Mouse (Mus musculus) embryonic facial prominence, embryonic 14.5 days (tissue): ENCODE measurements around the gene Cyb5rl. TPM values are rescaled to one million over a fixed set of nuclear protein-coding genes. Genes with fewer than 3 reads are reported as not detected.

Source experiments
- ATAC-seq: fragments of 200-750 bp; cut with Nextera tagmentation; 2 replicates; pipeline ENCODE4 v1.8.0; 2017; ENCODE audit warnings: low read depth, moderate number of reproducible peaks, moderate TSS enrichment
- DNase-seq: peaks from one replicate; pipeline ENCODE4 v3.0.0-alpha.2; 2015; ENCODE audit warnings: low spot score
- H3K27ac ChIP-seq: fragments of 300-500 bp; sonication (generic); replicated peaks from 2 replicates; pipeline ENCODE4 v1.5.1; 2014; ENCODE audit warnings: low read depth, mild to moderate bottlenecking, low read length, moderate library complexity
- H3K27me3 ChIP-seq: fragments of 300-500 bp; sonication (generic); replicated peaks from 2 replicates; pipeline ENCODE4 v1.6.1; 2014; ENCODE audit warnings: low read length; ENCODE audit not compliant: control insufficient read depth, insufficient read depth
- H3K36me3 ChIP-seq: fragments of 300-500 bp; sonication (generic); 2 replicates; pipeline ENCODE4 v1.6.1; 2014; ENCODE audit warnings: low read length, mixed read lengths; ENCODE audit not compliant: control insufficient read depth, insufficient read depth
- H3K4me1 ChIP-seq: fragments of 300-500 bp; sonication (generic); 2 replicates; pipeline ENCODE4 v1.6.1; 2014; ENCODE audit warnings: antibody characterized with exemption, low read length; ENCODE audit not compliant: control insufficient read depth, insufficient read depth
- H3K4me2 ChIP-seq: fragments of 300-500 bp; sonication (generic); 2 replicates; pipeline ENCODE4 v1.6.1; 2014; ENCODE audit warnings: low read depth, mild to moderate bottlenecking, low read length, moderate library complexity, mixed read lengths
- H3K4me3 ChIP-seq: fragments of 300-500 bp; sonication (generic); 2 replicates; pipeline ENCODE4 v1.5.1; 2014; ENCODE audit warnings: low read depth, mild to moderate bottlenecking, low read length
- H3K9ac ChIP-seq: fragments of 300-500 bp; sonication (generic); 2 replicates; pipeline ENCODE4 v1.6.1; 2014; ENCODE audit warnings: low read depth, mild to moderate bottlenecking, low read length, moderate library complexity, mixed read lengths
- H3K9me3 ChIP-seq: fragments of 300-500 bp; sonication (generic); 2 replicates; pipeline ENCODE4 v1.6.1; 2016; ENCODE audit warnings: low read length; ENCODE audit not compliant: control insufficient read depth
- WGBS: fragments of 180-500 bp; shearing (Covaris S2); extraction: QIAGEN DNeasy Blood & Tissue Kit; methylation state at CpG from one replicate; pipeline ENCODE4 v1.1.7; 2014; 5-methylcytosine and 5-hydroxymethylcytosine counted together
- polyA plus RNA-seq: library from polyadenylated mRNA; unstranded; fragments of >200 nt; fragmentation: Nextera tagmentation; extraction: Ambion mirVana; gene quantifications from 2 replicates; pipeline ENCODE4 v1.2.1, GENCODE M21; 2014

The Cyb5rl gene
- polyA plus RNA-seq, 1 experiment from 2014 or later, result 8.6 TPM

DNA sequence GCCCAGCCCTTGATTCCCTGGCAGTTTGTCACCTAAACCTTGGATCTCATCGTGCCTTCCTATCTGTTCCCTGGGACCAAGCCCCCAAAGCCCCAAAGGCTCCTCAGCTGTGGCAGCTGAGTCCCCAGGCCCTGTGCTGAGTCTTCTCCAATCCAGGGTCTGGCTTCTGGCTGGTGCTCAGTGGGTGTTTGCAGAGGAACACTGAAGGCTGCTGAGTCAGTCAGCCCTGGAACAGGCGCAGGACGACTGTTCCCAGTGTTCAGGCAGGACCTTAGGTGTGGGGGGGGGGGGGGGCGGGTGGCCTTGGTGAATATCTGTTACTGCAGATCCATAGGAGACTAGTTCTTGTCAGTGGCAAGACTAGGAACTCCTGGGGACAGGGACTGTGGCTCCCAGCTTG is 14.9 kb upstream of the Cyb5rl start:
- H3K36me3 ChIP-seq, result peaks cover 45% of the 10 kb centered on the region
- DNase-seq, result no peak
- WGBS, result 57% methylated on average over 3 of the region's 4 CpGs

DNA sequence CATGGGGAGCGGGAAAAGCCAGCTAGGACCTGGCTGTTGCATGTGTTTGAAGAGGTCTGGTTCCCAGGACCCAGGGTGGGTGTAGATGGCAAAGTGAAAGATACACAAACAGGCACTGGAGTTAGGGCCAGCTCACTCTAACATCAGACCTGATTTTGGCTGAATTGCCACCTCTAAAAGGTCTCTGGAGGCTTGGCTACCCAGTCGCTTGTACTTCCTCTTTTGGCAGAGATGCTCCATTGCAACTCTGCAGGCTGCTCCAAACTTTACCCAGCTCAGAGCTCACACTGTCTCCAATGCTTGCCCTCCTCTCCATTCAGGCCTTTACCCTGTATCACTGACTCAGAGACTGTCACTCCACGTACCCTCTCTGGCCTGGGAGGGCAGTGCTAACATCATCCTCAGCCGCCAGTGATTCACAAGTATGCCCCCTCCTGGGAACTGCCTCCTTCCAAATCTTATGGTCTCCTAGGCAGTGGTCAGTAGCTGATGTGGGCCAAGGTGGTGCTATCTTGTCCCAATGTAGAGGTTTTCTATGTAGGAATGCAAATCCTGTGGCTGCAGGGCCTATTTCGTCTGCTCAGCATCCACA is 13.7 kb upstream of the Cyb5rl start:
- ATAC-seq, result no peak; the same call in 1 of the 2 replicates

More for the DNA sequence above, 14.9 kb upstream of the Cyb5rl start:
- Histone ChIP-seq H3K4me3 (no peak overlapping the region), H3K4me1 (no peaks in the 10 kb centered on the region), H3K27ac (no peak overlapping the region), H3K9ac (no peak overlapping the region), H3K9me3 (no peaks in the 10 kb centered on the region), H3K4me2 (no peak overlapping the region), H3K27me3 (no peaks in the 10 kb centered on the region)
- ATAC-seq, result no peak

DNA sequence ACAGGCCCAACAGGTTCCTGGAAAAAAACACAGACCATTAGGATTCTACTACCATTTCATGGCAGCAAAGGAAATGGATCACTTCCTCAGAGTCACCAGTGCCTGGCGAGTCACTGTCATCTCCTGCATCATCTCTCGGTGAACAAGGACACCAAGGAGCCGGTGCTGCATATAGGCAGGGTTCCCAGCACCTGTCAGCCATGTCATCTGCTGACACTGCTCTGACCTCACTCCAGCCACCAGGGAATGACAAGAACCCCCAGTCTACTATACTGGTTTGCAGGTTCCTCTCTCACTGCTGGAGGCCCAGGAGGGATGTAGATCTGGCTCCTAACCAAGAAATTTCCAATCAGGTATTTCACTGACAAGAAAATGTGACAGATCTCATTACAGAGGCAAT is 10.7 kb upstream of the Cyb5rl start:
- 77% methylated on average over 3 of the region's 3 CpGs for WGBS
- H3K4me3 ChIP-seq, result no peak overlapping the region
- no peak overlapping the region for H3K9ac ChIP-seq
- DNase-seq (no peak), ATAC-seq (no peak)
- H3K36me3 ChIP-seq, result peaks cover 56% of the 10 kb centered on the region
- no peaks in the 10 kb centered on the region for H3K4me1 ChIP-seq
- H3K27ac ChIP-seq, result peak overlapping the region; percentile 21; the same call in 1 of the 2 replicates
- no peaks in the 10 kb centered on the region for H3K9me3 ChIP-seq
- no peak overlapping the region for H3K4me2 ChIP-seq
- H3K27me3 ChIP-seq, result no peaks in the 10 kb centered on the region

More for the DNA sequence above, 13.7 kb upstream of the Cyb5rl start:
- WGBS, result 51% methylated on average over 5 of the region's 5 CpGs
- Histone ChIP-seq H3K36me3 (peaks cover 45% of the 10 kb centered on the region), H3K4me2 (no peak overlapping the region), H3K27me3 (no peaks in the 10 kb centered on the region), H3K4me3 (no peak overlapping the region), H3K4me1 (no peaks in the 10 kb centered on the region), H3K9me3 (no peaks in the 10 kb centered on the region), H3K9ac (no peak overlapping the region), H3K27ac (no peak overlapping the region)
- DNase-seq, result no peak

DNA sequence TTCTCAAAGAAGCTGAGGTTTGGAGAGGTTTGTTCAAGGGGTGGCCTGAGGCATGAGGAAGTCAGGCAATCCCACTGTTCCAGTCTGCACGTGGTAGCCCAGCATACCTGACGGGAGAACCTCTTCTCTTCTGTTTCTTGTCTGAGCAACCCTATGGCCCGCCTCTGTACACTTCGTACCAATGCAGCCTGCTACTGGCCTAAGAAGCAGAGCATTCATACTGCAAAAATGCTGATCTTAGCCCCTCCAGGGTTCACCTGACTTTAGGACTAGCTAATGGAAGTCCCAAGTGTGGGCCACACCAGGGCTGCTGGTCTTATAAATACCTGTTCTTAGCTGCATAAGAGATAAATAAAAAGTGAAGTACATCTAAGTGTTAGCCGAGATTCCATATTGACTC is 8.4 kb upstream of the Cyb5rl start:
- DNase-seq, result no peak
- no peak for ATAC-seq
- Histone ChIP-seq H3K4me3 (no peak overlapping the region), H3K9me3 (no peaks in the 10 kb centered on the region), H3K36me3 (peaks cover 79% of the 10 kb centered on the region), H3K4me1 (no peaks in the 10 kb centered on the region), H3K9ac (no peak overlapping the region), H3K4me2 (no peak overlapping the region), H3K27me3 (no peaks in the 10 kb centered on the region), H3K27ac (no peak overlapping the region)
- WGBS, result 92% methylated on average over 5 of the region's 5 CpGs

DNA sequence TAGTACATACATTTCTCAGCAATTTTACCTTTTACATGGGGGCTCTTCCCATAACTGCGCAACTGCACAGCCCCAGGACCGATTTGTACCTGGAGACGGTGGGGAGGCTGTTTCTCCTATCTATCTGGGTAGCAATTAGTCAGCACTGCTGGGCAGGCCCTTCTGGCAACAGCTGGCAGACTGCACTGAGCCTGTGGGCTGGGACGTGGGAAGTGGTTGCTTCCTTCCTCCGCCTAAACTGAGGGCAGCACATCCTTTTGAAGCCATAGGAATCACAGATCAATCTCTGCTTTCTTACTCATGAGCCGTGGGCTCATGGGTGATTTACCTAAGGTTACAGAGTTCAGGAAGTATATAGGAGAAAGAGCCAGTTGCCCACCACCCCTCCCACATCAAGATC is 8.0 kb upstream of the Cyb5rl start:
- no peak for DNase-seq

DNA sequence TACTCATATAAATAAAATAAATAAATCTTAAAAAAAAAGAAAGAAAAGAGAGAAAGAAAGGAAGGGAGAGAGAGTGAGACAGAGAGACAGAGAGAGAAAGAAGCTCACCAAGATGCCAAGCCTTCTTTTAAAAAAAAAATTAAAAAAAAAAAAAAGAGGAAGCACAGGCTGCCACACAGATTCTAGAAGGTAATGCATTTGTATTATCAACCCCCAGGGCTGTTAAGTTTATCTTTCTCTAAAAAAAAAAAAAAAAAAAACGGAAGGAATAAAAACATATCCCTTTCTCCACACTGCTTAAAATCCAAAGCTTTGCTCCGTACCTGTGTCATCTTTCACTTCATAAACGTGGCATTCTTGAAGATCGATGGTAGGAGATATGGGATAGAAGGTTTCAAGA is 5.2 kb upstream of the Cyb5rl start:
- Histone ChIP-seq H3K4me1 (0 out of 2 replicates have a peak, but pooled peaks cover 6% of the 10 kb centered on the region), H3K9ac (no peak overlapping the region), H3K27me3 (no peaks in the 10 kb centered on the region), H3K9me3 (no peaks in the 10 kb centered on the region), H3K36me3 (peaks cover 78% of the 10 kb centered on the region), H3K27ac (no peak overlapping the region), H3K4me3 (no peak overlapping the region), H3K4me2 (no peak overlapping the region)
- no peak for DNase-seq
- no peak for ATAC-seq
- 86% methylated on average over 4 of the region's 4 CpGs for WGBS

More for the DNA sequence above, 8.0 kb upstream of the Cyb5rl start:
- H3K4me1 ChIP-seq, result no peaks in the 10 kb centered on the region
- H3K9me3 ChIP-seq, result no peaks in the 10 kb centered on the region
- no peaks in the 10 kb centered on the region for H3K27me3 ChIP-seq
- H3K27ac ChIP-seq, result no peak overlapping the region
- WGBS, result 81% methylated on average over 6 of the region's 6 CpGs
- H3K4me3 ChIP-seq, result no peak overlapping the region
- ATAC-seq, result no peak
- H3K9ac ChIP-seq, result no peak overlapping the region
- no peak overlapping the region for H3K4me2 ChIP-seq
- H3K36me3 ChIP-seq, result peaks cover 83% of the 10 kb centered on the region

DNA sequence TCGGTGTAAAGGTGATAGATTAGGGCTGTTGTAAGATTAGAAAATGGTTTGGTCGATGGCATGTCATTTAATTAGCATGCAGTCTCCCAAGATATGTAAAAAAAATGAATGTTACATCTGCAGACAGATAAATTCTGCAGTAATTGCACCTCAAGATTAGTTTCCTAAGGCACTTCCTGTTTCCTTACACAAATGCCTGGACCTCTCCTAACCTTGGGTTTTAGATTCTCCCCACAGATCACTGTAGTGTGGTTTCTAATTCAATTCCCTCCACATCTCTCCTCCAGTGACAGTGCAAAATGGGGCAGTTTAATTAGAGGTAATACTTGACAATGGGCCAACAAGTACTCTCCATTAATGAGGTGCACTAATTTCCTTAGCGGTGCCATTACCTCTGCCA is 3.6 kb upstream of the Cyb5rl start:
- Histone ChIP-seq H3K9ac (no peak overlapping the region), H3K27ac (no peak overlapping the region), H3K4me3 (no peak overlapping the region), H3K9me3 (no peaks in the 10 kb centered on the region), H3K27me3 (no peaks in the 10 kb centered on the region), H3K36me3 (peaks cover 62% of the 10 kb centered on the region), H3K4me1 (0 out of 2 replicates have a peak, but pooled peaks cover 10% of the 10 kb centered on the region), H3K4me2 (no peak overlapping the region)
- WGBS, result 89% methylated on average over 3 of the region's 3 CpGs
- ATAC-seq, result no peak
- DNase-seq, result no peak

DNA sequence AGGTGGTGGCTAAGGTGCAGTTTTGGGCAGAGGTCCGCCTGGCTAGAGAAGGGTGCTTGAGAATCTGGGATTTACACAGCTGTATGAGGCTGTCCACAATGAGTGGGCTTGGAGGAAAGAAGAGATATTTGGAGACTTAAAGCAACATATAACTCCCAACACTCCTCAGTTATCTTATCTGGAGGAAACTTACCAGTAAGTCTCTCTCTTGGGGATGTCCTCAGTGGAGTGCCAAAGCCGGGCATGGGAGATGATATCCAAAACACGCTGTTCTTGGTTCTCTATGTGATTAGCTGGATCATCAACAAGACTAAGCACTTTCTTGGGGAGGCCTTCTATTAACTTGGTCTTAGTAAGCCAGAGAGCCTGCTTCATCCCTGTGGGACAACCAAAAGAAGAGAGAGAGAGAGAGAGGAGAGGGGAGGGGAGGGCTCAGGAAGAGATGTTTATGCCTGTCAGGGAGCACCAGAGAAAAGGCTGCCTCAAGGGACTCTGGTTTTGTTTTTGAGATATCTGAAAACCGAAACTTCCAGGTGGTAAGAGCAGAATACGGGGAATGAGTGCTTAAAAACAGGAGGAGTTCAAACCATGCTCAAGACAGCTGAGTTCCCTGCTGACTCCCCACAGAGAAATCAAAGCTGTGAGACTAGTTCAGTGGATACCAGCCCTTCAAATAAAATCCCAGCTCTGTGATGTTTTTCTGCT is 2.2 kb upstream of the Cyb5rl start:
- H3K27me3 ChIP-seq, result no peaks in the 10 kb centered on the region
- no peaks in the 10 kb centered on the region for H3K9me3 ChIP-seq
- H3K4me1 ChIP-seq, result 0 out of 2 replicates have a peak, but pooled peaks cover 10% of the 10 kb centered on the region
- no peak overlapping the region for H3K4me2 ChIP-seq
- 85% methylated on average over 5 of the region's 5 CpGs for WGBS
- ATAC-seq, result no peak
- no peak overlapping the region for H3K4me3 ChIP-seq
- DNase-seq, result no peak
- H3K9ac ChIP-seq, result no peak overlapping the region
- H3K27ac ChIP-seq, result no peak overlapping the region
- peaks cover 50% of the 10 kb centered on the region for H3K36me3 ChIP-seq
